Mouse (Mus musculus) heart, embryonic 10.5 days (tissue): ENCODE results near the gene Stra6. TPM values are rescaled to one million over a fixed set of nuclear protein-coding genes. Genes with fewer than 3 reads are reported as not detected.

Experiments
- DNase-seq: peaks from one replicate; pipeline ENCODE4 v3.0.0-alpha.2; 2017; ENCODE audit warnings: low spot score
- H3K27ac ChIP-seq: fragments of 300-500 bp; sonication (generic); 2 replicates; pipeline ENCODE4 v1.5.1; 2016; ENCODE audit warnings: mild to moderate bottlenecking
- H3K27me3 ChIP-seq: fragments of 300-500 bp; sonication (generic); 2 replicates; pipeline ENCODE4 v1.6.1; 2016; ENCODE audit warnings: mild to moderate bottlenecking; ENCODE audit not compliant: poor library complexity, insufficient read depth, severe bottlenecking
- H3K36me3 ChIP-seq: fragments of 300-500 bp; sonication (generic); 2 replicates; pipeline ENCODE4 v1.6.1; 2016; ENCODE audit warnings: mild to moderate bottlenecking, moderate library complexity
- H3K4me1 ChIP-seq: fragments of 300-500 bp; sonication (generic); 2 replicates; pipeline ENCODE4 v1.6.1; 2016; ENCODE audit warnings: mild to moderate bottlenecking
- H3K4me3 ChIP-seq: fragments of 300-500 bp; sonication (generic); 2 replicates; pipeline ENCODE4 v1.5.1; 2016; ENCODE audit warnings: mild to moderate bottlenecking, moderate library complexity
- H3K9me3 ChIP-seq: fragments of 300-500 bp; sonication (generic); 2 replicates; pipeline ENCODE4 v1.6.1; 2016; ENCODE audit warnings: mild to moderate bottlenecking, moderate library complexity
- WGBS: fragments of 180-500 bp; shearing (Covaris S2); methylation state at CpG from one replicate; pipeline ENCODE4 v1.1.7; 2016; 5-methylcytosine and 5-hydroxymethylcytosine counted together
- polyA plus RNA-seq: library from polyadenylated mRNA; unstranded; fragments of >200 nt; fragmentation: Nextera tagmentation; extraction: Ambion mirVana; gene quantifications from 2 replicates; pipeline ENCODE4 v1.2.1, GENCODE M21; 2016

The Stra6 gene
- polyA plus RNA-seq: 2.7 and 16.3 TPM in 2 replicates

- 2% methylated on average over 3 of the region's 3 CpGs for WGBS
- peak within 1 kb of the TSS; percentile 25; the same call in 1 of the 2 replicates for H3K27ac ChIP-seq
- no peaks in the 10 kb centered on the region for H3K9me3 ChIP-seq
- DNase-seq: no peak
- H3K4me1 ChIP-seq: peaks cover 61% of the 10 kb centered on the region
- peaks cover 28% of the 10 kb centered on the region for H3K27me3 ChIP-seq
- H3K4me3 ChIP-seq: no peak within 1 kb of the TSS
- H3K36me3 ChIP-seq: no peaks in the 10 kb centered on the region
Measured at GRCm38 (mm10) chr9:58063531-58063930, at the start of gene Stra6. TSS of gene Stra6 (plus strand) at chr9:58063788.

- 0 out of 2 replicates have a peak overlapping the region, but pooled peaks have one; percentile 22 for H3K27ac ChIP-seq
- H3K4me1 ChIP-seq: peaks cover 23% of the 10 kb centered on the region
- H3K9me3 ChIP-seq: no peaks in the 10 kb centered on the region
- no peak for DNase-seq
- WGBS: 53% methylated on average over 8 of the region's 8 CpGs
- no peaks in the 10 kb centered on the region for H3K36me3 ChIP-seq
- H3K27me3 ChIP-seq: 0 out of 2 replicates have a peak, but pooled peaks cover 7% of the 10 kb centered on the region
- no peak overlapping the region for H3K4me3 ChIP-seq
Measured at GRCm38 (mm10) chr9:58014393-58015160, 49.0 kb upstream of the Stra6 start.

GRCm38 (mm10) chr9:58015856-58016255 lies 47.7 kb upstream of the Stra6 start:
- H3K27me3 ChIP-seq: peaks cover 11% of the 10 kb centered on the region; the same call in 1 of the 2 replicates
- WGBS: 77% methylated on average over 6 of the region's 6 CpGs
- no peak overlapping the region for H3K4me3 ChIP-seq
- H3K9me3 ChIP-seq: no peaks in the 10 kb centered on the region
- no peak overlapping the region for H3K27ac ChIP-seq
- H3K4me1 ChIP-seq: peaks cover 21% of the 10 kb centered on the region
- H3K36me3 ChIP-seq: no peaks in the 10 kb centered on the region
- no peak for DNase-seq

GRCm38 (mm10) chr9:58016962-58017361 lies 46.6 kb upstream of the Stra6 start:
- H3K4me3 ChIP-seq: no peak overlapping the region
- 53% methylated on average over 3 of the region's 3 CpGs for WGBS
- no peak overlapping the region for H3K27ac ChIP-seq
- no peak for DNase-seq
- H3K4me1 ChIP-seq: peaks cover 10% of the 10 kb centered on the region; the same call in 1 of the 2 replicates
- peaks cover 16% of the 10 kb centered on the region; the same call in 1 of the 2 replicates for H3K27me3 ChIP-seq
- no peaks in the 10 kb centered on the region for H3K9me3 ChIP-seq
- no peaks in the 10 kb centered on the region for H3K36me3 ChIP-seq

- H3K4me3 ChIP-seq: no peak overlapping the region
- no peaks in the 10 kb centered on the region for H3K9me3 ChIP-seq
- H3K36me3 ChIP-seq: no peaks in the 10 kb centered on the region
- peaks cover 16% of the 10 kb centered on the region; the same call in 1 of the 2 replicates for H3K27me3 ChIP-seq
- no peak overlapping the region for H3K27ac ChIP-seq
- no peak for DNase-seq
- H3K4me1 ChIP-seq: peaks cover 7% of the 10 kb centered on the region; the same call in 1 of the 2 replicates
- 83% methylated on average over 5 of the region's 5 CpGs for WGBS
Measured at GRCm38 (mm10) chr9:58018385-58018784, 45.2 kb upstream of the Stra6 start.

GRCm38 (mm10) chr9:58025995-58026394 lies 37.6 kb upstream of the Stra6 start:
- Histone ChIP-seq H3K27ac (no peak overlapping the region), H3K9me3 (no peaks in the 10 kb centered on the region), H3K27me3 (peaks cover 34% of the 10 kb centered on the region; the same call in 1 of the 2 replicates), H3K36me3 (no peaks in the 10 kb centered on the region), H3K4me1 (peaks cover 3% of the 10 kb centered on the region; the same call in 1 of the 2 replicates), H3K4me3 (no peak overlapping the region)
- 70% methylated on average over 9 of the region's 9 CpGs for WGBS
- no peak for DNase-seq

- Histone ChIP-seq H3K4me3 (no peak overlapping the region), H3K9me3 (no peaks in the 10 kb centered on the region), H3K27ac (no peak overlapping the region), H3K36me3 (no peaks in the 10 kb centered on the region), H3K4me1 (peaks cover 4% of the 10 kb centered on the region; the same call in 1 of the 2 replicates), H3K27me3 (peaks cover 47% of the 10 kb centered on the region)
- 51% methylated on average over 2 of the region's 2 CpGs for WGBS
- DNase-seq: no peak
Measured at GRCm38 (mm10) chr9:58027426-58028180, 36.0 kb upstream of the Stra6 start.

GRCm38 (mm10) chr9:58028841-58029240 lies 34.7 kb upstream of the Stra6 start:
- Histone ChIP-seq H3K4me3 (no peak overlapping the region), H3K4me1 (peaks cover 9% of the 10 kb centered on the region), H3K36me3 (no peaks in the 10 kb centered on the region), H3K9me3 (no peaks in the 10 kb centered on the region), H3K27ac (no peak overlapping the region), H3K27me3 (peaks cover 58% of the 10 kb centered on the region)
- no peak for DNase-seq
- WGBS: 51% methylated on average over 5 of the region's 5 CpGs

GRCm38 (mm10) chr9:58029635-58030034 lies 34.0 kb upstream of the Stra6 start:
- Histone ChIP-seq H3K4me1 (peaks cover 9% of the 10 kb centered on the region), H3K27me3 (peaks cover 60% of the 10 kb centered on the region), H3K27ac (no peak overlapping the region), H3K9me3 (no peaks in the 10 kb centered on the region), H3K4me3 (no peak overlapping the region), H3K36me3 (no peaks in the 10 kb centered on the region)
- no peak for DNase-seq
- 83% methylated on average over 6 of the region's 6 CpGs for WGBS

GRCm38 (mm10) chr9:58031895-58032294 lies 31.7 kb upstream of the Stra6 start:
- DNase-seq: no peak
- 73% methylated on average over 5 of the region's 5 CpGs for WGBS
- Histone ChIP-seq H3K9me3 (no peaks in the 10 kb centered on the region), H3K27me3 (peaks cover 67% of the 10 kb centered on the region), H3K4me1 (peaks cover 9% of the 10 kb centered on the region), H3K27ac (no peak overlapping the region), H3K4me3 (no peak overlapping the region), H3K36me3 (no peaks in the 10 kb centered on the region)

- 81% methylated on average over 2 of the region's 2 CpGs for WGBS
- peaks cover 79% of the 10 kb centered on the region for H3K27me3 ChIP-seq
- no peak for DNase-seq
- no peak overlapping the region for H3K4me3 ChIP-seq
- H3K27ac ChIP-seq: no peak overlapping the region
- H3K9me3 ChIP-seq: no peaks in the 10 kb centered on the region
- no peaks in the 10 kb centered on the region for H3K36me3 ChIP-seq
- peaks cover 6% of the 10 kb centered on the region; the same call in 1 of the 2 replicates for H3K4me1 ChIP-seq
Measured at GRCm38 (mm10) chr9:58035519-58035918, 28.1 kb upstream of the Stra6 start.

- Histone ChIP-seq H3K27me3 (peaks cover 73% of the 10 kb centered on the region), H3K36me3 (no peaks in the 10 kb centered on the region)
- 69% methylated on average over 7 of the region's 7 CpGs for WGBS
Measured at GRCm38 (mm10) chr9:58035951-58036698, 27.5 kb upstream of the Stra6 start.

More at GRCm38 (mm10) chr9:58035951-58036698, 27.5 kb upstream of the Stra6 start:
- no peak for DNase-seq
- peaks cover 12% of the 10 kb centered on the region for H3K4me1 ChIP-seq
- H3K9me3 ChIP-seq: no peaks in the 10 kb centered on the region
- no peak overlapping the region for H3K27ac ChIP-seq
- no peak overlapping the region for H3K4me3 ChIP-seq
